Mouse (Mus musculus) midbrain, embryonic 11.5 days (tissue): ENCODE results near the gene R3hdm2. TPM values are rescaled to one million over a fixed set of nuclear protein-coding genes. Genes with fewer than 3 reads are reported as not detected.

ENCODE experiments used
- ATAC-seq: fragments of 200-750 bp; cut with Nextera tagmentation; 2 replicates; pipeline ENCODE4 v1.8.0; 2017; ENCODE audit warnings: moderate TSS enrichment, moderate library complexity; ENCODE audit not compliant: low FRiP score
- DNase-seq: peaks from one replicate; pipeline ENCODE4 v3.0.0; 2015; ENCODE audit warnings: low spot score; ENCODE audit errors: missing footprints
- H3K27ac ChIP-seq: fragments of 300-500 bp; sonication (generic); 2 replicates; pipeline ENCODE4 v1.5.1; 2014; ENCODE audit warnings: low read depth, low read length
- H3K27me3 ChIP-seq: fragments of 300-500 bp; sonication (generic); 2 replicates; pipeline ENCODE4 v1.6.1; 2014; ENCODE audit warnings: mild to moderate bottlenecking, low read length, moderate library complexity, mixed read lengths; ENCODE audit not compliant: control insufficient read depth, insufficient read depth
- H3K36me3 ChIP-seq: fragments of 300-500 bp; sonication (generic); 2 replicates; pipeline ENCODE4 v1.6.1; 2014; ENCODE audit warnings: mild to moderate bottlenecking, low read length, moderate library complexity, mixed read lengths; ENCODE audit not compliant: control insufficient read depth, insufficient read depth
- H3K4me1 ChIP-seq: fragments of 300-500 bp; sonication (generic); 2 replicates; pipeline ENCODE4 v1.6.1; 2014; ENCODE audit warnings: low read length; ENCODE audit not compliant: control insufficient read depth, insufficient read depth
- H3K4me2 ChIP-seq: fragments of 300-500 bp; sonication (generic); 2 replicates; pipeline ENCODE4 v1.6.1; 2014; ENCODE audit warnings: mild to moderate bottlenecking, moderate library complexity
- H3K4me3 ChIP-seq: fragments of 300-500 bp; sonication (generic); 2 replicates; pipeline ENCODE4 v1.5.1; 2014; ENCODE audit warnings: low read depth, low read length
- H3K9ac ChIP-seq: fragments of 300-500 bp; sonication (generic); 2 replicates; pipeline ENCODE4 v1.6.1; 2014; ENCODE audit warnings: low read length
- H3K9me3 ChIP-seq: fragments of 300-500 bp; sonication (generic); 2 replicates; pipeline ENCODE4 v1.6.1; 2016; ENCODE audit warnings: low read length; ENCODE audit not compliant: control insufficient read depth
- WGBS: fragments of 180-500 bp; shearing (Covaris S2); extraction: QIAGEN DNeasy Blood & Tissue Kit; methylation state at CpG from one replicate; pipeline ENCODE4 v1.1.7; 2014; 5-methylcytosine and 5-hydroxymethylcytosine counted together
- polyA plus RNA-seq: library from polyadenylated mRNA; unstranded; fragments of >200 nt; fragmentation: Nextera tagmentation; extraction: Ambion mirVana; gene quantifications from 2 replicates; pipeline ENCODE4 v1.2.1, GENCODE M21; 2014

R3hdm2 gene
- polyA plus RNA-seq, 1 experiment from 2014 or later, result 27.7 TPM

GRCm38 (mm10) chr10:127426670-127427069, 46.5 kb downstream of the R3hdm2 start:
- WGBS, result 21% methylated on average over 2 of the region's 2 CpGs
- peak overlapping the region; percentile 11; the same call in 1 of the 2 replicates for H3K27ac ChIP-seq
- ATAC-seq, result 0 out of 2 replicates have a peak, but pooled peaks have one; percentile 35

GRCm38 (mm10) chr10:127427107-127427506, 47.0 kb downstream of the R3hdm2 start:
- 91% methylated on average over 1 of the region's 1 CpGs for WGBS
- Histone ChIP-seq H3K4me1 (peaks cover 10% of the 10 kb centered on the region), H3K9ac (no peak overlapping the region), H3K4me2 (no peak overlapping the region), H3K27me3 (no peaks in the 10 kb centered on the region), H3K27ac (no peak overlapping the region), H3K9me3 (no peaks in the 10 kb centered on the region), H3K4me3 (no peak overlapping the region), H3K36me3 (no peaks in the 10 kb centered on the region)
- no peak for ATAC-seq
- DNase-seq, result no peak

More at GRCm38 (mm10) chr10:127426670-127427069, 46.5 kb downstream of the R3hdm2 start:
- no peak overlapping the region for H3K4me3 ChIP-seq
- no peaks in the 10 kb centered on the region for H3K27me3 ChIP-seq
- no peaks in the 10 kb centered on the region for H3K9me3 ChIP-seq
- no peaks in the 10 kb centered on the region for H3K36me3 ChIP-seq
- DNase-seq, result no peak
- H3K9ac ChIP-seq, result peak overlapping the region; percentile 24; the same call in 1 of the 2 replicates
- H3K4me2 ChIP-seq, result no peak overlapping the region
- H3K4me1 ChIP-seq, result peaks cover 13% of the 10 kb centered on the region

GRCm38 (mm10) chr10:127427987-127428386, 47.9 kb downstream of the R3hdm2 start:
- no peaks in the 10 kb centered on the region for H3K9me3 ChIP-seq
- H3K4me1 ChIP-seq, result peaks cover 8% of the 10 kb centered on the region
- ATAC-seq (no peak), DNase-seq (no peak)
- H3K27me3 ChIP-seq, result no peaks in the 10 kb centered on the region
- H3K4me3 ChIP-seq, result no peak overlapping the region
- no peak overlapping the region for H3K27ac ChIP-seq
- 97% methylated on average over 1 of the region's 1 CpGs for WGBS
- no peak overlapping the region for H3K9ac ChIP-seq
- no peaks in the 10 kb centered on the region for H3K36me3 ChIP-seq
- H3K4me2 ChIP-seq, result no peak overlapping the region

- Histone ChIP-seq H3K4me1 (peaks cover 8% of the 10 kb centered on the region), H3K4me3 (no peak overlapping the region), H3K36me3 (no peaks in the 10 kb centered on the region), H3K27ac (no peak overlapping the region), H3K9me3 (no peaks in the 10 kb centered on the region), H3K9ac (no peak overlapping the region), H3K27me3 (no peaks in the 10 kb centered on the region), H3K4me2 (no peak overlapping the region)
- WGBS, result 64% methylated on average over 1 of the region's 1 CpGs
- DNase-seq (no peak), ATAC-seq (no peak)
These were observed 49.4 kb downstream of the R3hdm2 start for GRCm38 (mm10) chr10:127429538-127429937.

GRCm38 (mm10) chr10:127432466-127432865, 52.3 kb downstream of the R3hdm2 start:
- Histone ChIP-seq H3K9me3 (no peaks in the 10 kb centered on the region), H3K27me3 (no peaks in the 10 kb centered on the region), H3K4me3 (no peak overlapping the region), H3K27ac (no peak overlapping the region), H3K4me1 (no peaks in the 10 kb centered on the region), H3K36me3 (no peaks in the 10 kb centered on the region), H3K4me2 (no peak overlapping the region), H3K9ac (no peak overlapping the region)
- DNase-seq, result no peak
- no peak for ATAC-seq
- 89% methylated on average over 4 of the region's 4 CpGs for WGBS

GRCm38 (mm10) chr10:127437354-127438113, 57.4 kb downstream of the R3hdm2 start:
- no peak overlapping the region for H3K4me2 ChIP-seq
- ATAC-seq (no peak), DNase-seq (no peak)
- H3K27me3 ChIP-seq, result no peaks in the 10 kb centered on the region
- H3K4me1 ChIP-seq, result no peaks in the 10 kb centered on the region
- 91% methylated on average over 5 of the region's 5 CpGs for WGBS
- no peak overlapping the region for H3K27ac ChIP-seq
- H3K9me3 ChIP-seq, result no peaks in the 10 kb centered on the region
- no peak overlapping the region for H3K9ac ChIP-seq
- H3K4me3 ChIP-seq, result no peak overlapping the region
- no peaks in the 10 kb centered on the region for H3K36me3 ChIP-seq

- DNase-seq, result no peak
- Histone ChIP-seq H3K4me3 (no peak overlapping the region), H3K9me3 (no peaks in the 10 kb centered on the region), H3K27me3 (no peaks in the 10 kb centered on the region), H3K36me3 (peaks cover 14% of the 10 kb centered on the region; the same call in 1 of the 2 replicates), H3K9ac (no peak overlapping the region), H3K4me2 (no peak overlapping the region), H3K27ac (no peak overlapping the region), H3K4me1 (no peaks in the 10 kb centered on the region)
- WGBS, result 100% methylated on average over 1 of the region's 1 CpGs
- no peak for ATAC-seq
These were observed 73.6 kb downstream of the R3hdm2 start for GRCm38 (mm10) chr10:127453701-127454100.

- Histone ChIP-seq H3K4me1 (no peaks in the 10 kb centered on the region), H3K36me3 (peaks cover 9% of the 10 kb centered on the region; the same call in 1 of the 2 replicates), H3K27me3 (no peaks in the 10 kb centered on the region), H3K4me3 (no peak overlapping the region), H3K9ac (no peak overlapping the region), H3K9me3 (no peaks in the 10 kb centered on the region), H3K27ac (no peak overlapping the region), H3K4me2 (no peak overlapping the region)
- DNase-seq, result no peak
- 67% methylated on average over 5 of the region's 5 CpGs for whole genome bisulfite sequencing
- ATAC-seq, result no peak
These were observed 82.4 kb downstream of the R3hdm2 start for GRCm38 (mm10) chr10:127462411-127463096.
